Comparison of ENCODE assay signal across 7 mouse cellular contexts in the genomic region with DNA sequence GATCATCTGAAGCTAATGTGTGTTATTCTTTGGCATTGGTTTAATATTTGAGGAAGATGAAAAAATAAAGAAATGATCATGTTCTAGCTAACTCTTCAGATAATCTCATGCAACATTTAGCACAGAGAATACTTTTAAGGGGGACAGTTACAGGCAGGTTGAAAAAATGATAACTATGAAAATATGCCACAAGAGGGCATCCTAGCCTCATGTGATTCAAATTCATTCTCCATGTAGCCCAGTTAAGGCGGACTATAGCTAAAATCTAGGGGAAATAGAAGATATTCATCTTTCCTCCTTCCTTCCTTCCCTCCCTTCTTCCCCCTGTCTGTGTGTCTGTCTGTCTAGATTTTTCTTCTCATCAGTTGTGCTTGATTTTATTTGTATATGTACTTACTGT. TPM values are rescaled to one million over a fixed set of nuclear protein-coding genes. Genes with fewer than 3 reads are reported as not detected.
DNase-seq lines count a peak whose midpoint lies in the region; ATAC-seq and TF ChIP-seq lines count a peak whose summit lies in the region.

No protein-coding gene starts in this region.

- in situ Hi-C loops in Patski (cut with MboI; ENCODE audit: low pct_unique_long_range_greater_than_20kb), result loop anchor here (10.0 kb wide), 2 partner anchors 480 to 620 kb away; a partner anchor contains a TSS

- CTCF ChIA-PET in Patski (lab: Charles Lee), result interaction anchor here (0.7 to 1.5 kb wide), 9 partner anchors 12 to 489 kb away, joined by 3 to 10 read pairs (median 3); no protein-coding TSS in a partner anchor

- H3K27ac ChIP-seq in kidney, embryonic 16.5 days (ENCODE audit: low read length), result no peak overlapping the region
- no peak overlapping the region for H3K27ac ChIP-seq in kidney, embryonic 14.5 days (ENCODE audit: low read depth, low read length)
- no peak overlapping the region for H3K27ac ChIP-seq in stomach, embryonic 14.5 days (ENCODE audit: low read length)

- H3K4me2 ChIP-seq in kidney, embryonic 16.5 days (replicated peaks; ENCODE audit: low read depth, low read length), result no peak overlapping the region
- no peak overlapping the region for H3K4me2 ChIP-seq in kidney, embryonic 14.5 days (replicated peaks; ENCODE audit: low read depth, low read length)
- H3K4me2 ChIP-seq in stomach, embryonic 14.5 days (replicated peaks; ENCODE audit: low read depth, low read length), result no peak overlapping the region

- H3K9ac ChIP-seq in kidney, embryonic 16.5 days (replicated peaks; ENCODE audit: low read length), result no peak overlapping the region
- H3K9ac ChIP-seq in kidney, embryonic 14.5 days (ENCODE audit: low read depth, low read length), result no peak overlapping the region
- no peak overlapping the region for H3K9ac ChIP-seq in stomach, embryonic 14.5 days (replicated peaks; ENCODE audit: low read depth, low read length)

- POLR2A ChIA-PET in Patski (lab: Charles Lee), result no interaction called here

- H3K27me3 ChIP-seq in kidney, embryonic 16.5 days (ENCODE audit: insufficient read depth, low read length), result no peaks in the 10 kb centered on the region
- no peaks in the 10 kb centered on the region for H3K27me3 ChIP-seq in kidney, embryonic 14.5 days (ENCODE audit: control insufficient read depth, insufficient read depth, low read length)
- peaks cover 34% of the 10 kb centered on the region for H3K27me3 ChIP-seq in Patski
- no peaks in the 10 kb centered on the region for H3K27me3 ChIP-seq in stomach, embryonic 14.5 days (ENCODE audit: control insufficient read depth, insufficient read depth, low read length)

- DNase-seq in CD4-positive, CD25-positive, alpha-beta regulatory T cell, adult 2 months (ENCODE audit: low read depth, low spot score), result peak; percentile 58
- no peak for DNase-seq in Patski (ENCODE audit: low read depth, low spot score)
- DNase-seq in spleen, postnatal 14 days (ENCODE audit: low spot score in 2 of 2), result no peak

- H3K4me1 ChIP-seq in kidney, embryonic 16.5 days (ENCODE audit: insufficient read depth, low read length), result no peaks in the 10 kb centered on the region
- H3K4me1 ChIP-seq in kidney, embryonic 14.5 days (ENCODE audit: control insufficient read depth, insufficient read depth, low read length), result no peaks in the 10 kb centered on the region
- H3K4me1 ChIP-seq in stomach, embryonic 14.5 days (ENCODE audit: control insufficient read depth, insufficient read depth, low read length), result no peaks in the 10 kb centered on the region

- 7% methylated on average over 1 of the region's 1 CpGs for WGBS in kidney, embryonic 16.5 days
- 13% methylated on average over 1 of the region's 1 CpGs for WGBS in kidney, embryonic 14.5 days
- WGBS in stomach, embryonic 14.5 days, result 10% methylated on average over 1 of the region's 1 CpGs

- H3K9me3 ChIP-seq in kidney, embryonic 16.5 days (ENCODE audit: low read length), result no peaks in the 10 kb centered on the region
- H3K9me3 ChIP-seq in kidney, embryonic 14.5 days (ENCODE audit: control insufficient read depth, low read length), result no peaks in the 10 kb centered on the region
- H3K9me3 ChIP-seq in stomach, embryonic 14.5 days (ENCODE audit: control insufficient read depth, low read depth, low read length), result no peaks in the 10 kb centered on the region

- peak; percentile 55 for TF ChIP-seq CTCF in Patski (IDR thresholded peaks at IDR 0.05)

- no peaks in the 10 kb centered on the region for H3K36me3 ChIP-seq in kidney, embryonic 16.5 days (ENCODE audit: insufficient read depth, low read length)
- no peaks in the 10 kb centered on the region for H3K36me3 ChIP-seq in kidney, embryonic 14.5 days (ENCODE audit: control insufficient read depth, insufficient read depth, low read length)
- H3K36me3 ChIP-seq in stomach, embryonic 14.5 days (ENCODE audit: control insufficient read depth, insufficient read depth, low read length), result no peaks in the 10 kb centered on the region

- ATAC-seq in kidney, embryonic 16.5 days (ENCODE audit: low FRiP score, low TSS enrichment), result peak; percentile 54; the same call in 1 of the 2 replicates
- ATAC-seq in kidney, embryonic 14.5 days (ENCODE audit: low FRiP score, low TSS enrichment), result no peak
- ATAC-seq in Patski, result peak; percentile 71
- peak; percentile 61 for ATAC-seq in inflammation-experienced regulatory T-cells, adult 6 months
- 0 out of 2 replicates have a peak, but pooled peaks have one; percentile 56 for ATAC-seq in stomach, embryonic 14.5 days (ENCODE audit: insufficient number of reproducible peaks, insufficient read depth, low FRiP score, low read depth)

- H3K4me3 ChIP-seq in kidney, embryonic 16.5 days (ENCODE audit: low read length), result no peak overlapping the region
- H3K4me3 ChIP-seq in kidney, embryonic 14.5 days (ENCODE audit: low read length), result no peak overlapping the region
- no peak overlapping the region for H3K4me3 ChIP-seq in stomach, embryonic 14.5 days (ENCODE audit: low read depth, low read length)

RNA-seq across cellular contexts. Expression of a gene that starts 17.6 kb away (rescaled TPM):
- 5.7 and 6.0 TPM in 2 replicates for polyA plus RNA-seq in kidney, embryonic 16.5 days (2015; fragmentation: Nextera tagmentation; extraction: Ambion mirVana)
- polyA plus RNA-seq in kidney, embryonic 14.5 days (2014; fragmentation: Nextera tagmentation; extraction: Ambion mirVana), result 4.3 and 7.0 TPM in 2 replicates
- polyA plus RNA-seq in Patski (2021), result 0.13 TPM
- polyA plus RNA-seq in inflammation-experienced regulatory T-cells, adult 6 months (2017; shearing (Covaris generic)), result under 1 TPM in 1 of 3 experiments, not detected in 2; 0.26 TPM
- 4.7 and 5.5 TPM in 2 replicates for polyA plus RNA-seq in stomach, embryonic 14.5 days (2014; fragmentation: Nextera tagmentation; extraction: Ambion mirVana)

RNA-seq across cellular contexts. Expression of a gene that starts 21.9 kb away (rescaled TPM):
- 16.9 and 17.5 TPM in 2 replicates for polyA plus RNA-seq in kidney, embryonic 16.5 days (2015; fragmentation: Nextera tagmentation; extraction: Ambion mirVana)
- 16.8 and 19.1 TPM in 2 replicates for polyA plus RNA-seq in kidney, embryonic 14.5 days (2014; fragmentation: Nextera tagmentation; extraction: Ambion mirVana)
- polyA plus RNA-seq in Patski (2021), result 24.3 TPM
- 100 to 1,000 TPM in 1 of 3 experiments, 10 to 100 TPM in 2; 28.3 to 108 (median 83.7) TPM for polyA plus RNA-seq in inflammation-experienced regulatory T-cells, adult 6 months (2017; shearing (Covaris generic))
- polyA plus RNA-seq in stomach, embryonic 14.5 days (2014; fragmentation: Nextera tagmentation; extraction: Ambion mirVana), result 12.1 and 14.4 TPM in 2 replicates
